Mouse (Mus musculus) small intestine, adult 2 months (tissue): ENCODE measurements at regions not wholly inside any gene's neighbourhood (a gene's known extent, or its start where the extent isn't known, plus 50 kb on each side); places are given as distances from the start of the nearest gene placed in this dataset.

ENCODE experiments used
- CTCF ChIP-seq: fragments of 200-500 bp; IDR thresholded peaks from 2 replicates; pipeline ENCODE4 v1.5.1; 2012; ENCODE audit warnings: low read depth, mild to moderate bottlenecking, control low read depth, inconsistent platforms, low read length, moderate library complexity, mixed read lengths; ENCODE audit not compliant: insufficient replicate concordance, insufficient read length; ENCODE audit errors: extremely low read depth
- POLR2A ChIP-seq: fragments of 200-500 bp; IDR thresholded peaks from 2 replicates; pipeline ENCODE4 v1.6.1; 2012; ENCODE audit warnings: low read depth, mild to moderate bottlenecking, control low read depth, inconsistent platforms, low read length, moderate library complexity

DNA sequence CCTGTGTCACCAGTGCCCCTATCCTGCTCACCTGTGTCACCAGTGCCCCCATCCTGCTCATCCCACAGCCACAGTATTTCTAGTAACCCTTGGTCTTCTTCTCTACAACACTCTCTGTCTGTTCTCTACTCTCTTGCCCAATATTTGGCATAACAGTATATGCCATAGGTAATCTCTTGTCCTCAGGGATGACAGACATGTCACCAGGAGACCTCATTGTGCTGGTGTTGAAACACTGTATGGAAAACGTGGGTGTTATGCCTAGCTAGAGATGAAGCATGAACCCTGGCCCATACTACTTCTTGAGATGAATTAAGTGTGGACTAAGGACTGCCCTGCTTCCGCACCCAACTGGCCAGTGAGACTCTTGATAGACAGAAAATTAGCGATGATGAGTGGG is 241.4 kb downstream of the Bcl11a start:
- TF ChIP-seq CTCF = no peak
- TF ChIP-seq POLR2A = no peak
